Mouse (Mus musculus): ENCODE data around the gene Rtp4. TPM values are rescaled to one million over a fixed set of nuclear protein-coding genes. Genes with fewer than 3 reads are reported as not detected.
A peak's percentile ranks its signal among the peaks of the same experiment; 100 is the strongest.

Gene Rtp4
- polyA plus RNA-seq, 1 experiment from 2014 or later = 8.4 TPM

- DNase-seq (ENCODE audit: low spot score) = no peak
- WGBS = 91% methylated on average over 4 of the region's 4 CpGs
- Histone ChIP-seq H3K4me3 (ENCODE audit: low read depth, low read length) (no peak overlapping the region), H3K27ac (replicated peaks; ENCODE audit: low read depth, low read length) (no peak overlapping the region), H3K9me3 (ENCODE audit: control insufficient read depth, low read length) (no peaks in the 10 kb centered on the region), H3K9ac (ENCODE audit: low read depth, low read length) (no peak overlapping the region), H3K36me3 (ENCODE audit: control insufficient read depth, insufficient read depth, low read length) (no peaks in the 10 kb centered on the region), H3K4me2 (ENCODE audit: low read depth, low read length) (no peak overlapping the region), H3K4me1 (ENCODE audit: control insufficient read depth, insufficient read depth, low read length) (no peaks in the 10 kb centered on the region), H3K27me3 (replicated peaks; ENCODE audit: control insufficient read depth, insufficient read depth, low read length) (no peaks in the 10 kb centered on the region)
- ATAC-seq (ENCODE audit: low read depth) = no peak
Measured at GRCm38 (mm10) chr16:23547783-23548182, 27.7 kb downstream of the Rtp4 start.

- WGBS = 48% methylated on average over 8 of the region's 8 CpGs
- Histone ChIP-seq H3K36me3 (ENCODE audit: control insufficient read depth, insufficient read depth, low read length) (no peaks in the 10 kb centered on the region), H3K27ac (replicated peaks; ENCODE audit: low read depth, low read length) (no peak overlapping the region), H3K9me3 (ENCODE audit: control insufficient read depth, low read length) (no peaks in the 10 kb centered on the region), H3K4me3 (ENCODE audit: low read depth, low read length) (no peak overlapping the region), H3K4me2 (ENCODE audit: low read depth, low read length) (no peak overlapping the region), H3K4me1 (ENCODE audit: control insufficient read depth, insufficient read depth, low read length) (no peaks in the 10 kb centered on the region), H3K27me3 (replicated peaks; ENCODE audit: control insufficient read depth, insufficient read depth, low read length) (no peaks in the 10 kb centered on the region), H3K9ac (ENCODE audit: low read depth, low read length) (no peak overlapping the region)
- ATAC-seq (ENCODE audit: low read depth) (no peak), DNase-seq (ENCODE audit: low spot score) (peak; percentile 88)
Measured at GRCm38 (mm10) chr16:23550346-23550980, 30.4 kb downstream of the Rtp4 start.

GRCm38 (mm10) chr16:23550981-23551582, 31.0 kb downstream of the Rtp4 start:
- WGBS = 82% methylated on average over 18 of the region's 18 CpGs
- no peak overlapping the region for H3K27ac ChIP-seq (replicated peaks; ENCODE audit: low read depth, low read length)
- no peak overlapping the region for H3K9ac ChIP-seq (ENCODE audit: low read depth, low read length)
- DNase-seq (ENCODE audit: low spot score) (no peak), ATAC-seq (ENCODE audit: low read depth) (no peak)
- no peaks in the 10 kb centered on the region for H3K4me1 ChIP-seq (ENCODE audit: control insufficient read depth, insufficient read depth, low read length)
- no peaks in the 10 kb centered on the region for H3K27me3 ChIP-seq (replicated peaks; ENCODE audit: control insufficient read depth, insufficient read depth, low read length)
- no peak overlapping the region for H3K4me3 ChIP-seq (ENCODE audit: low read depth, low read length)
- H3K9me3 ChIP-seq (ENCODE audit: control insufficient read depth, low read length) = no peaks in the 10 kb centered on the region
- no peaks in the 10 kb centered on the region for H3K36me3 ChIP-seq (ENCODE audit: control insufficient read depth, insufficient read depth, low read length)
- H3K4me2 ChIP-seq (ENCODE audit: low read depth, low read length) = no peak overlapping the region

GRCm38 (mm10) chr16:23554673-23555072, 34.6 kb downstream of the Rtp4 start:
- no peak for ATAC-seq (ENCODE audit: low read depth)

GRCm38 (mm10) chr16:23557195-23557594, 37.1 kb downstream of the Rtp4 start:
- H3K4me1 ChIP-seq (ENCODE audit: control insufficient read depth, insufficient read depth, low read length) = no peaks in the 10 kb centered on the region
- no peak overlapping the region for H3K4me3 ChIP-seq (ENCODE audit: low read depth, low read length)
- no peaks in the 10 kb centered on the region for H3K36me3 ChIP-seq (ENCODE audit: control insufficient read depth, insufficient read depth, low read length)
- no peak overlapping the region for H3K4me2 ChIP-seq (ENCODE audit: low read depth, low read length)
- DNase-seq (ENCODE audit: low spot score) = no peak
- no peak for ATAC-seq (ENCODE audit: low read depth)
- H3K27ac ChIP-seq (replicated peaks; ENCODE audit: low read depth, low read length) = no peak overlapping the region
- no peak overlapping the region for H3K9ac ChIP-seq (ENCODE audit: low read depth, low read length)
- no peaks in the 10 kb centered on the region for H3K9me3 ChIP-seq (ENCODE audit: control insufficient read depth, low read length)
- 92% methylated on average over 5 of the region's 5 CpGs for WGBS
- H3K27me3 ChIP-seq (replicated peaks; ENCODE audit: control insufficient read depth, insufficient read depth, low read length) = no peaks in the 10 kb centered on the region

More at GRCm38 (mm10) chr16:23554673-23555072, 34.6 kb downstream of the Rtp4 start:
- Histone ChIP-seq H3K4me2 (ENCODE audit: low read depth, low read length) (no peak overlapping the region), H3K9ac (ENCODE audit: low read depth, low read length) (no peak overlapping the region), H3K36me3 (ENCODE audit: control insufficient read depth, insufficient read depth, low read length) (no peaks in the 10 kb centered on the region), H3K9me3 (ENCODE audit: control insufficient read depth, low read length) (no peaks in the 10 kb centered on the region), H3K27ac (replicated peaks; ENCODE audit: low read depth, low read length) (no peak overlapping the region), H3K4me1 (ENCODE audit: control insufficient read depth, insufficient read depth, low read length) (no peaks in the 10 kb centered on the region), H3K27me3 (replicated peaks; ENCODE audit: control insufficient read depth, insufficient read depth, low read length) (no peaks in the 10 kb centered on the region), H3K4me3 (ENCODE audit: low read depth, low read length) (no peak overlapping the region)
- no peak for DNase-seq (ENCODE audit: low spot score)
- 76% methylated on average over 5 of the region's 5 CpGs for WGBS

- Histone ChIP-seq H3K9me3 (ENCODE audit: control insufficient read depth, low read length) (no peaks in the 10 kb centered on the region), H3K4me2 (ENCODE audit: low read depth, low read length) (no peak overlapping the region), H3K4me1 (ENCODE audit: control insufficient read depth, insufficient read depth, low read length) (no peaks in the 10 kb centered on the region), H3K9ac (ENCODE audit: low read depth, low read length) (no peak overlapping the region), H3K4me3 (ENCODE audit: low read depth, low read length) (no peak overlapping the region), H3K36me3 (ENCODE audit: control insufficient read depth, insufficient read depth, low read length) (no peaks in the 10 kb centered on the region), H3K27ac (replicated peaks; ENCODE audit: low read depth, low read length) (no peak overlapping the region), H3K27me3 (replicated peaks; ENCODE audit: control insufficient read depth, insufficient read depth, low read length) (no peaks in the 10 kb centered on the region)
- DNase-seq (ENCODE audit: low spot score) (no peak), ATAC-seq (ENCODE audit: low read depth) (no peak)
- 84% methylated on average over 2 of the region's 2 CpGs for WGBS
Measured at GRCm38 (mm10) chr16:23557669-23558068, 37.6 kb downstream of the Rtp4 start.

- H3K4me1 ChIP-seq (ENCODE audit: control insufficient read depth, insufficient read depth, low read length) = no peaks in the 10 kb centered on the region
- ATAC-seq (ENCODE audit: low read depth) = no peak
Measured at GRCm38 (mm10) chr16:23568369-23568958, 48.4 kb downstream of the Rtp4 start.

GRCm38 (mm10) chr16:23574561-23574960, 54.5 kb downstream of the Rtp4 start:
- no peak overlapping the region for H3K27ac ChIP-seq (replicated peaks; ENCODE audit: low read depth, low read length)
- H3K27me3 ChIP-seq (replicated peaks; ENCODE audit: control insufficient read depth, insufficient read depth, low read length) = no peaks in the 10 kb centered on the region
- ATAC-seq (ENCODE audit: low read depth) (no peak), DNase-seq (ENCODE audit: low spot score) (no peak)
- 81% methylated on average over 2 of the region's 2 CpGs for whole genome bisulfite sequencing
- no peak overlapping the region for H3K4me3 ChIP-seq (ENCODE audit: low read depth, low read length)
- no peak overlapping the region for H3K4me2 ChIP-seq (ENCODE audit: low read depth, low read length)
- no peaks in the 10 kb centered on the region for H3K9me3 ChIP-seq (ENCODE audit: control insufficient read depth, low read length)
- no peak overlapping the region for H3K9ac ChIP-seq (ENCODE audit: low read depth, low read length)
- H3K4me1 ChIP-seq (ENCODE audit: control insufficient read depth, insufficient read depth, low read length) = no peaks in the 10 kb centered on the region
- no peaks in the 10 kb centered on the region for H3K36me3 ChIP-seq (ENCODE audit: control insufficient read depth, insufficient read depth, low read length)

More at GRCm38 (mm10) chr16:23568369-23568958, 48.4 kb downstream of the Rtp4 start:
- H3K9ac ChIP-seq (ENCODE audit: low read depth, low read length) = no peak overlapping the region
- no peaks in the 10 kb centered on the region for H3K27me3 ChIP-seq (replicated peaks; ENCODE audit: control insufficient read depth, insufficient read depth, low read length)
- H3K36me3 ChIP-seq (ENCODE audit: control insufficient read depth, insufficient read depth, low read length) = no peaks in the 10 kb centered on the region
- no peak overlapping the region for H3K4me3 ChIP-seq (ENCODE audit: low read depth, low read length)
- DNase-seq (ENCODE audit: low spot score) = peak; percentile 1
- H3K4me2 ChIP-seq (ENCODE audit: low read depth, low read length) = no peak overlapping the region
- H3K9me3 ChIP-seq (ENCODE audit: control insufficient read depth, low read length) = no peaks in the 10 kb centered on the region
- H3K27ac ChIP-seq (replicated peaks; ENCODE audit: low read depth, low read length) = no peak overlapping the region
- 45% methylated on average over 4 of the region's 4 CpGs for WGBS
